ENCODE assay signal across 1 mouse cellular context in genomic region chr7:43476376-43476775, GRCm38 (mm10).
TF ChIP-seq lines count a peak whose summit lies in the region.

No protein-coding gene starts in this region.

TF ChIP-seq in ES-E14, 5 proteins besides CTCF, POLR2A, EP300 and RAD21:
- no peak for TF ChIP-seq CHD2 (IDR thresholded peaks at IDR 0.05; ENCODE audit: low read depth, low read length)
- no peak for TF ChIP-seq MAFK (IDR thresholded peaks at IDR 0.05; ENCODE audit: insufficient read depth, low read depth, low read length)
- TF ChIP-seq ZC3H11A (IDR thresholded peaks at IDR 0.05; ENCODE audit: borderline replicate concordance, low read depth, low read length) = no peak
- TF ChIP-seq ZNF384 (IDR thresholded peaks at IDR 0.05; ENCODE audit: low read depth, low read length) = no peak
- no peak for TF ChIP-seq HCFC1 (IDR thresholded peaks at IDR 0.05; ENCODE audit: borderline replicate concordance, insufficient read depth, low read length)
